Mouse (Mus musculus) yolk sac, embryonic 10.5 days (tissue): ENCODE data around the gene Mlh1.
A peak's percentile ranks its signal among the peaks of the same experiment; 100 is the strongest.

Experiments used
- DNase-seq: peaks from one replicate; pipeline ENCODE4 v3.0.0-alpha.2; 2017; ENCODE audit warnings: low spot score

Mlh1 gene

GRCm38 (mm10) chr9:111271434-111272160 is at the start of gene Mlh1, which contains the start of gene Epm2aip1:
Mlh1 (minus strand) TSS chr9:111271791.
Epm2aip1 (plus strand) TSS chr9:111271929.
- DNase-seq: peak; percentile 99

- DNase-seq: no peak
These were observed 49.3 kb upstream of the Mlh1 start for GRCm38 (mm10) chr9:111320912-111321311.

- DNase-seq: no peak
These were observed 42.6 kb upstream of the Mlh1 start for GRCm38 (mm10) chr9:111314219-111314618.

- no peak for DNase-seq
These were observed 42.2 kb upstream of the Mlh1 start for GRCm38 (mm10) chr9:111313793-111314192.

- no peak for DNase-seq
These were observed 41.7 kb upstream of the Mlh1 start for GRCm38 (mm10) chr9:111313299-111313698.

- no peak for DNase-seq
These were observed 41.0 kb upstream of the Mlh1 start for GRCm38 (mm10) chr9:111312442-111313141.

GRCm38 (mm10) chr9:111311843-111312441 is 40.4 kb upstream of the Mlh1 start:
- DNase-seq: no peak

- no peak for DNase-seq
These were observed 39.6 kb upstream of the Mlh1 start, which contains the start of gene Trank1 for GRCm38 (mm10) chr9:111311031-111311842. Trank1 (plus strand) TSS chr9:111311739.

- DNase-seq: no peak
These were observed 34.6 kb upstream of the Mlh1 start for GRCm38 (mm10) chr9:111306142-111306541.

- no peak for DNase-seq
These were observed 32.4 kb upstream of the Mlh1 start for GRCm38 (mm10) chr9:111304036-111304435.

- no peak for DNase-seq
These were observed 30.7 kb upstream of the Mlh1 start for GRCm38 (mm10) chr9:111302196-111302831.

GRCm38 (mm10) chr9:111298606-111299005 is 27.0 kb upstream of the Mlh1 start:
- no peak for DNase-seq

GRCm38 (mm10) chr9:111296433-111296832 is 24.8 kb upstream of the Mlh1 start:
- DNase-seq: no peak

- DNase-seq: no peak
These were observed 23.7 kb upstream of the Mlh1 start for GRCm38 (mm10) chr9:111295323-111295722.

GRCm38 (mm10) chr9:111294911-111295310 is 23.3 kb upstream of the Mlh1 start:
- no peak for DNase-seq

GRCm38 (mm10) chr9:111293234-111293633 is 21.6 kb upstream of the Mlh1 start:
- no peak for DNase-seq

GRCm38 (mm10) chr9:111290539-111291100 is 19.0 kb upstream of the Mlh1 start:
- no peak for DNase-seq

- peak; percentile 89 for DNase-seq
These were observed 18.3 kb upstream of the Mlh1 start for GRCm38 (mm10) chr9:111289832-111290339.

- no peak for DNase-seq
These were observed 17.8 kb upstream of the Mlh1 start for GRCm38 (mm10) chr9:111289294-111289831.

- no peak for DNase-seq
These were observed 16.4 kb upstream of the Mlh1 start for GRCm38 (mm10) chr9:111287956-111288355.

GRCm38 (mm10) chr9:111286468-111286867 is 14.9 kb upstream of the Mlh1 start:
- no peak for DNase-seq
